Mouse (Mus musculus): ENCODE measurements around the gene Ppp1r14c.

Ppp1r14c gene

GRCm38 (mm10) chr10:3366036-3366869, at the start of gene Ppp1r14c:
Ppp1r14c (plus strand) TSS chr10:3366057.
- DNase-seq (ENCODE audit: low read depth, low spot score): no peak

GRCm38 (mm10) chr10:3321406-3321805, 44.5 kb upstream of the Ppp1r14c start:
- no peak for DNase-seq (ENCODE audit: low read depth, low spot score)

- DNase-seq (ENCODE audit: low read depth, low spot score): no peak
Measured at GRCm38 (mm10) chr10:3325447-3325846, 40.4 kb upstream of the Ppp1r14c start.

GRCm38 (mm10) chr10:3332880-3333279, 33.0 kb upstream of the Ppp1r14c start:
- DNase-seq (ENCODE audit: low read depth, low spot score): peak; percentile 48

- DNase-seq (ENCODE audit: low read depth, low spot score): no peak
Measured at GRCm38 (mm10) chr10:3334570-3334969, 31.3 kb upstream of the Ppp1r14c start.

- DNase-seq (ENCODE audit: low read depth, low spot score): no peak
Measured at GRCm38 (mm10) chr10:3336729-3337329, 29.0 kb upstream of the Ppp1r14c start.

GRCm38 (mm10) chr10:3337330-3337901, 28.4 kb upstream of the Ppp1r14c start:
- DNase-seq (ENCODE audit: low read depth, low spot score): no peak

GRCm38 (mm10) chr10:3345706-3346105, 20.2 kb upstream of the Ppp1r14c start:
- DNase-seq (ENCODE audit: low read depth, low spot score): no peak

- DNase-seq (ENCODE audit: low read depth, low spot score): no peak
Measured at GRCm38 (mm10) chr10:3359531-3359930, 6.3 kb upstream of the Ppp1r14c start.

GRCm38 (mm10) chr10:3365671-3366035, 204 bp upstream of the Ppp1r14c start:
- no peak for DNase-seq (ENCODE audit: low read depth, low spot score)

- DNase-seq (ENCODE audit: low read depth, low spot score): no peak
Measured at GRCm38 (mm10) chr10:3366870-3367431, 1.1 kb downstream of the Ppp1r14c start.

GRCm38 (mm10) chr10:3367440-3367839, 1.6 kb downstream of the Ppp1r14c start:
- DNase-seq (ENCODE audit: low read depth, low spot score): no peak

- DNase-seq (ENCODE audit: low read depth, low spot score): no peak
Measured at GRCm38 (mm10) chr10:3383176-3383575, 17.3 kb downstream of the Ppp1r14c start.

GRCm38 (mm10) chr10:3392251-3392650, 26.4 kb downstream of the Ppp1r14c start:
- DNase-seq (ENCODE audit: low read depth, low spot score): no peak

- no peak for DNase-seq (ENCODE audit: low read depth, low spot score)
Measured at GRCm38 (mm10) chr10:3393548-3393947, 27.7 kb downstream of the Ppp1r14c start.

- no peak for DNase-seq (ENCODE audit: low read depth, low spot score)
Measured at GRCm38 (mm10) chr10:3394193-3394592, 28.3 kb downstream of the Ppp1r14c start.

- DNase-seq (ENCODE audit: low read depth, low spot score): no peak
Measured at GRCm38 (mm10) chr10:3394671-3395288, 28.9 kb downstream of the Ppp1r14c start.

- no peak for DNase-seq (ENCODE audit: low read depth, low spot score)
Measured at GRCm38 (mm10) chr10:3395341-3395931, 29.6 kb downstream of the Ppp1r14c start.

- no peak for DNase-seq (ENCODE audit: low read depth, low spot score)
Measured at GRCm38 (mm10) chr10:3396008-3396795, 30.3 kb downstream of the Ppp1r14c start.

GRCm38 (mm10) chr10:3397406-3397805, 31.5 kb downstream of the Ppp1r14c start:
- no peak for DNase-seq (ENCODE audit: low read depth, low spot score)

- DNase-seq (ENCODE audit: low read depth, low spot score): no peak
Measured at GRCm38 (mm10) chr10:3398051-3398450, 32.2 kb downstream of the Ppp1r14c start.
